Mouse (Mus musculus) liver, postnatal 0 days (tissue): ENCODE measurements around the gene Galnt10.

Source experiments
- CTCF ChIP-seq: sonication (generic); IDR thresholded peaks from 2 replicates; pipeline ENCODE4 v1.5.1; 2016; ENCODE audit warnings: antibody characterized with exemption, low read depth
- EP300 ChIP-seq: IDR thresholded peaks from 2 replicates; pipeline ENCODE4 v1.6.1; 2016; ENCODE audit warnings: antibody characterized with exemption, low read depth, mild to moderate bottlenecking

DNA sequence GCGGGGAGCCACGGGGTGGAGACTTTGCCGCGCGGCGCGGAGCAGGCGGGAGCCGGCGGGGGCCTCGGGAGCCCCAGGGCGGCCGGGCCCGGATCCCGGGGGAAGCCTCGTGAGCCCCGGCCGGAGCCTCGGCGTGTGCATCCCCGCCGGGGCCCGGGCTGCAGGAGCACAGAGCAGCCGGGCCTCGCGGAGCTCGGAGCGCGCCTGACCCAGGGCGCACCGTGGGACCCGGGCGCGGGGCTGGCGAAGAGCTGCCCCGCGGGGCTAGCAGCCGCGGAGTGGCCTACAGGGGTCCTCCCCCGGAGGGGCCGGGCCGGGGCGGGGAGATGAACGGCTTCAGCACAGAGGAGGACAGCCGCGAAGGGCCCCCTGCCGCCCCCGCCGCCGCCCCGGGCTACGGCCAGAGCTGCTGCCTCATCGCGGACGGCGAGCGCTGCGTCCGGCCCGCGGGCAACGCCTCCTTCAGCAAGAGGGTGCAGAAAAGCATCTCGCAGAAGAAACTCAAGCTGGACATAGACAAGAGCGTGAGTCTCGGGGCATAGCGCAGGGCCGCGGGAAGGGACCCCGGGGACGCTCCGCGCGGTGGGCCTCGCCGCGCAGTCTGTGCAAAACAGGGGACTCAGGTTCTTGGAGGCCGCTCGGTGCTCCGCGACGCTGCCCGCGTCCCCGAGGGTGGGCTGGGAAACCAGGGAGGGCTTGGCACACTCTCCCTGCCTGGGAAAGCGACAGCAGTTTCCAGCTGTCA is 156.7 kb downstream of the Galnt10 start:
- TF ChIP-seq CTCF = no peak
- no peak for TF ChIP-seq EP300
